Mouse (Mus musculus) cerebellum, postnatal 25 days (tissue): Measurements from ENCODE around the gene Glud1.
"Not testable (repeated sequence)": the region's sequence is repeated elsewhere in the genome, so short reads cannot be mapped to it uniquely, and the experiment has no call there.

Source experiments
- DNase-seq, 2 experiments: peaks; one replicate each; pipeline ENCODE4 v3.0.0; 2021; ENCODE audit warnings: mixed read lengths in 2 of 2

The Glud1 gene

DNA sequence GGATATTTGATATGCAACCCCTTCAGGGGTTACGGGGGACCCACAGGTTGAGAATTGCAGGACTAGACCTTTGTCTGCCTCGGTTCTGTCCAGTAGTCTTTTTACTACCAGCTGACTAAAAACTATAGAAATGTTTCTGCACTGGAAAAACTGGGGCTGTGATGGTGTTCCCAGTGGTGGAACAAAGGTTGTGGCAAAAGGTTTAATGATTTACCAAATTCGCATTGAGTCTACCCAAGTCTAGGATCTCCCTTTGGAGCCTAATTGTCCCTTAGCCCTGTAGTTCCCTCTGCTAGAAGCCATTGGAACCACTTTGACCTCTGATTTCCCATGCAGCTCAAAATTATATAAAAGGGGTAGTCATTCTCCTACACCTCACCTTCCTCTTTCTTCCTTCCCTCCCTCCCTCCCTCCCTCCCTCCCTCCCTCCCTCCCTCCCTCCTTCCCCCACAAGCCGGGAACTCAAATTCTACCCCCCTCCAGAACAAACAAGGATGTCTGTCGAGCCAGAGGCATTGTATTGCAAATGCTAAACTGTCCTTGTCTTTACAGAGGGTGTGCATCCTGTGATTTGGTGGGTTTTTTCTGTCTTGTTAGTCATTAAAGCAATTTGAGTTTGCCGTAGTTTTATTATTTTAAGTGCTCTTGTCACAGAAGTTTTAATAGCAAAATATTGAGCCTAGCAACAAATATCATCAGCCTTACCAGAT lies 2.0 kb downstream of the Glud1 start:
- DNase-seq, result no peak

DNA sequence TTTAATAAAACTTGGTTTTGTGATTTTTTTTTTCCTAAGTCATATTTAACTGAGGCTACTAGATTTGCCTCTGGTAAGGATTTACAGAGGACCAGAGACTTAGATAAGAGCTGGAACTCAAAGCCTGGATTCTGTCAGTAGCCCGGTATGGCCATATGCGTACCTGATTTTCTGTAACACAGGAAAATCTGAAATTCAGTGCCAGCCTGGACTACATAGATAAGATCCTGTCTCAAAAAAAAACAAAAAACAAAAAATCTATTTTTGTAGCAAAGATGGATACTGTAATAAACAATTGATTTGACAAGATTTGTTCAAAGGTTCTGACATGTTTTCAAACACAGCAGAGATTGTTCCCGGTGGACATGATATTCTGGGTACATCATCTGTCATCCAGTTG lies 3.1 kb downstream of the Glud1 start:
- DNase-seq, result no peak

GRCm38 (mm10) chr14:34314383-34314782 lies 3.9 kb downstream of the Glud1 start:
- not testable (repeated sequence) for DNase-seq

DNA sequence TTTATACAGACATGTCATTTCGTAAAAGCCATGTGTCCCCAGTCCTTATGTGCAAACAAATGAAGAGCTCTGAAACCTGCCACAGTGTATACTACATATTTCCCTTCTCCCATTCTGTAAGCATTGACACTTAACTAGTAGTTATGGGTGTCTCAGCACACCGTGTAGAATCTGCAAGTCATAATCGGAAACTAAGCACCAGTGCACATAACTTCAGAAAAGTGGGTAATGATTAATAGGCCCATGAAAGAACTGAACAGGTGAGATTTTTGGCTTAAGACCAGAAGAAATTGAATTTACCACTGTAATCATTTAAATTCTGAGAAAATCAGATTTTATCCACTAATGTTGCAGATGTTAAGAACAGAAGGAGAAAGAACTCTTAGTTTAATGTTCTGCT lies 4.3 kb downstream of the Glud1 start:
- DNase-seq, result no peak

- no peak for DNase-seq
Measured at GRCm38 (mm10) chr14:34316346-34316745, 5.8 kb downstream of the Glud1 start.

GRCm38 (mm10) chr14:34317431-34317830 lies 6.9 kb downstream of the Glud1 start:
- DNase-seq, result no peak

GRCm38 (mm10) chr14:34318113-34318512 lies 7.6 kb downstream of the Glud1 start:
- no peak for DNase-seq

DNA sequence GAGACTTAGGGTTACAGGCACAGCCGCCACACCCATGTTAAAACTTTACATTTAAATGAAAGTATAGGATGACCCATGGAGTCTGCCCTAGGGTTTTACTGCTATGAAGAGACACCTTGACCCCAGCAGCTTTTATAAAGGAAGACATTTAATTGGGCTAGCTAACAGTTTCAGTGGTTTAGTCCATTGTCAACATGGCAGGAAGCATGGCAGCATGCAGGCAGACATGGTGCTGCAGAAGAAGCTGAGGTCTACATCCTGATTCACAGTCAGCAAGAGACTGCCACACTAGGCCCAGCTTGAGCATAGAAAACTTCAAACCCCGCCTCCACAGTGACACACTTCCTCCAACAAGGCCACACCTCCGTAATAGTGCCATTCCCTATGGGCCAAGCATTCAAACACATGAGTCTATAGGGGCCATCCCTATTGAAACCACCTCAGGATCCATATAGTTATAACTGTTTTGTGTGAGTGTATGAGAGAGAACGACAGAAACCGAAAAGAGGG lies 13.1 kb downstream of the Glud1 start:
- no peak for DNase-seq

GRCm38 (mm10) chr14:34326606-34327005 lies 16.1 kb downstream of the Glud1 start:
- DNase-seq, result no peak

- no peak for DNase-seq
Measured at GRCm38 (mm10) chr14:34327618-34328017, 17.1 kb downstream of the Glud1 start.

DNA sequence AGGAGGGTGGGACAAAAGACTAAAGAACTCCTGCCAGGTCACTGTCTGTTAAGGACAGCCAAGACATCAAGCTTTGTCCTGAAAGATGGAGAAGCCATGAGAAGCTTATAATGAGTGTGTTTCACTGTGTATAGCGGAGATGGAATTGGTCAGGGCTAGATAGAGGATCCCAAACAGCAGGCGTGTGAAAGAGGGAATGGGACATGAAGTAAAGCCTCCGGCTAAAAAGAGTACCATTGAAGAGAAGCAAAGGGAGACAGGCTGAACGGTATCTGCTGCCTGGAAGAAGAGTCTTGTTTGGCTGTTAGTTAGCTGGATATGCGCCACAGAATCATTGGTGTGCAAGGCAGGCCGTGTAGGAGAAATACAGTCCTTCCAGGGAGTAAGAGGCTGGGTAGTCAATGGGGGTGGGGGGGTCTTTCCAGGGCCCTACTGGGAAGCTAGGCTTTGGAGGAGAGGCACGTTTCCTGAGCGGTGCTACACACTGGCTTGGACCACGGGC lies 20.2 kb downstream of the Glud1 start:
- no peak for DNase-seq

DNA sequence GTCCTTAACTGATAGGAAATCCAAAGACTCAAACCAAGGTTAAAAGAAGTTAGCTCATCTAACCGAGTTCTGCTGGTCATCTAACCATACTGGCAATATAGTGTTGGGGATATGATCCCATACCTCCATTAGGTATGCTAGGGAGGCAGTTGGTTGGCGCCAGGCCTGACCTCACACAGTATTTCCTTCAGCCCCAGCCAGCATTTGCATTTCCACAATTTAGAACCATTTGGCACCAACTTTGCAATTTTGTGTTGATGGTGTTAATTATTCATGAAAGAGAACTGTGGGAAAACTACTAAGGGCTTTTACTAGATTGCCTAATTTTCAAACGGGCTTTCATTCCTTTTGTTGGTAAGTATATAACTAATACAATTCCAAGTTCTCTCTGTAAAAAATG lies 21.4 kb downstream of the Glud1 start:
- DNase-seq, result no peak

DNA sequence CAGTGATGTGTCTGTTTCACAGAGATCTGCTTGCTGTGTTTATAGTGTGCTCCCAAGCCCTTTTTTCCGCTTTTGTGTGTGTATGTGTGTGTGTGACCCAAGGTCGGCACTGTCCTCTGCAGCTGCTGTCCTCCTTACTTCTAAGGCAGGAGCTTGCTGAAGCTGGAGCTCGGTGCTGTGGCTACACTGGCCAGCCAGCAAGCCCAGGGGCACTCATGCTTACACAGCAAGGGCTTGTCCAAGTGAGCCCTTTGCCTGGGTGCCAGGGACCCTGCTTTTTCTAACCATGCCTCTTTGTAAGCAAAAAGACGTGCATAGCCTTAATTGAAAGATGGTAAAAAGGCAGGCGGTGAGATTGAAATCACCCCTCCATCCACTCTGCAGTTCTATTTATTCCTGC lies 21.9 kb downstream of the Glud1 start:
- no peak for DNase-seq

- DNase-seq, result no peak
Measured at GRCm38 (mm10) chr14:34339446-34339845, 28.9 kb downstream of the Glud1 start.

- no peak for DNase-seq
Measured at GRCm38 (mm10) chr14:34341993-34342392, 31.5 kb downstream of the Glud1 start.

DNA sequence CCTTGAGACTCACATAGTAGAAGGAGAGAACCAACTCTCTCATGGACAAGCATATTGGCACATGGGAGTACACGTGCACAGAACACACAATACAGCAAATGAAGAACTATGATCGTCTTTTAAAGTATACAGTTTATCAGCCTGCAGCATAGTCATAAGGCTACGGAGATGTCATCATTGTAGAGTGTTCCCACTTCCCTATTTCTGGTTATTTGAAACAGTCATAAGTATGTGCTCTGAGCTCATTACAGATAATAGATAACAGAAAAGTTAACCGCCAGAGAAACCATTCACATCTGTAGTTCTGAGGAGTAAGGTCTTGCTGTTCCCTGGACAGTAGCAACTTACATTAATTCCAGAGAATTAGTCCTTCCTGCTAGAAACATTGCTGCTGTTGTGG lies 32.6 kb downstream of the Glud1 start:
- DNase-seq, result no peak

DNA sequence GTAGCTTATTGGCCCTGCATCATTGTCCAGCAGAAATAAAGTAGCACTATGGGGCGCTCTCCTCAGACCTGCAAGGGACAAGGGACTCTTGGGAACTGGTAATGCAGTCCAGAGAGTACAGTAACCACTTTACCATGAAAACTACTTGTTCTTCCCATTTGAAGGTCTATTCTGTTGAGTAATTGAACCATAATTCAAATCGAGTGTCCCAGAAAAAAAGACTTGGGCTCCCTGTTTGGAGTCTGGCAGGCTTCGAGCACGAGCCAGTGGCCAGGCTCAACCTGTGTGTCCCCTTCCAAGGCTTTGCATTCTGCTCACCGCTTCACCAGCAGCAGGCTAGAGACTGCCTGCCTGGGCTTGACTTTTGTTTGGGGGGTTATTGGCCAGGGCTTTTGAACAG lies 33.8 kb downstream of the Glud1 start:
- no peak for DNase-seq

- DNase-seq, result no peak
Measured at GRCm38 (mm10) chr14:34345771-34346566, 35.4 kb downstream of the Glud1 start.

- no peak for DNase-seq
Measured at GRCm38 (mm10) chr14:34347084-34347483, 36.6 kb downstream of the Glud1 start.

GRCm38 (mm10) chr14:34348301-34348700 lies 37.8 kb downstream of the Glud1 start:
- DNase-seq, result no peak

DNA sequence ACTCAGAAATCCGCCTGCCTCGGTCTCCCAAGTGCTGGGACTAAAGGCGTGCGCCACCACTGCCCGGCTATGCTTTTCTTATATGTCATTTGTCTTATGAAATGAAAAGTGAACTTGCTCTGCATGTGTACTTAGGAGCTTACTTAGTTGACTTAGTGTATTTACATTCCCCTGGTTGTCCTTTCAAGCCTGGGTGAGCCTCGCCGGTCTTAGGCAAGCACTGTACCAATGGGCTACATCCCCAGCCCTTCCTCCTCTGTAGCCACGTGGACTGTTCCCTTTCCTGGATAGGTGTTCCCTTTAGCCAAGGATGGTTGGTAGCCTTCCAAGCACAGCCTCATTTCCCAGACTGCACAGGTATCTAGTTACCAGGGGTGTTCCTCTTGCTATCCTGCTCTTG lies 38.5 kb downstream of the Glud1 start:
- no peak for DNase-seq

DNA sequence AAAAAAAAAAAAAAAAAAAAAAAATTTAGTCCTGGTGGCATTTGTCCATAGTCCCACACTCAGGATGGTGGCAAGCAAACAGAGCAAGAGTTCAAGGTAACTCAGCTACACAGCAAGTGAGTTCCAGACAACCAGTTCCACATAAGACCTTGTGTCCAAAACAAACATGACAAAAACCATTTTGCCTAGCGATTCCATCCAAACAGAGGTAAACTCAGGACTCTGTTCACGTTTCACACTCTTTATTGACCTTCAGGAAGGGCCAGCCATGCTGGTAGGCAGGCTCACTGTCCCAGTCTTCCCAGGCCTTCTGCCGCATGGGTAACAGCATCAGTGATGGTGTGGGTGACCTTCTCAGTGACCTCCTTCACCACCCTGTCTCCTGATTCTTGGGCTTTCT lies 41.1 kb downstream of the Glud1 start:
- DNase-seq, result no peak

DNA sequence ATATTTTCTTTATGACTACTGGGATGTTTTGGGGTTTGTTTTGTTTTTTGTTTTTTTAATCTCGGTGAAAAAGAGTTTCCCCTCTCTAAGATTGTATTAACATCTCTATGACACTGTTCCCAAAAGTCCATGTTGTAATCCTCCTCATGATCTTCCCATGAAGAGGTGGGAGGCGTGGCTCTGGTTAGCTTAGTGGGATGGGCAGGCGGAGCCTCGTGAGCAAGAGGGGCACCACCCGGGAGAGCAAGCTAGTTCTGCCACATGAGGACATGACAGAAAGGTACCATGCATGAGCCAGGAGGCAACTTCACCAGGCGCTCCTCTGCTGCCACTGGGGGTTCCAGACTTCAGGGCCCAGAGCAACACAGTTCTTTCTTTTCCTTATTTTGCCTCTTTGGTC lies 42.0 kb downstream of the Glud1 start:
- DNase-seq, result no peak

DNA sequence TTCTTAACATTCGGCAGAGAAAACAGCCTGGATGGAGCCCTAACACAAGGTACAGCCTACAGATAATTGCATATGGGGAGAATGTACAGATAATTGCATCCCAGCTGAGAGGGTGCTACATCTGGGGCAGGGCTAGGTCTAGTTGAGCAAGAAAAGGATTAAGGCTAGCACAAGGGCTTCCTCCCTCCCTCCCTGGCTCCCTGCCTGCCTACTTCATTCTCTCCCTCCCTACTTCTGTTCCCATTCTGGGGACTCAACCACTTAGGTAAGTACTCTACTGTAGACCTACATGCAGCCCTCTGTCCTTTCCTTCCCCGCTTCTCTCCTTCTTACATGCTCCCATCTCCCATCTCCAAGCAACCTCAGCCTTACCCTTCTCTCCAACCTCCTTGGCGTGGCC lies 42.8 kb downstream of the Glud1 start:
- DNase-seq, result no peak
